Mouse (Mus musculus): ENCODE measurements around the gene Camsap1.

GRCm38 (mm10) chr2:26002001-26002400 is 18.9 kb upstream of the Camsap1 start:
- no peak for TF ChIP-seq CTCF (IDR thresholded peaks at IDR 0.05)
- no peak for TF ChIP-seq POLR2A (IDR thresholded peaks at IDR 0.05; ENCODE audit: insufficient read depth, low read depth, low read length)
- no peak for TF ChIP-seq EP300 (IDR thresholded peaks at IDR 0.05; ENCODE audit: insufficient read depth, low read depth, low read length)
